Comparison of ENCODE assay signal across 14 mouse cellular contexts in genomic region chr10:14016287-14016970, GRCm38 (mm10). TPM values are rescaled to one million over a fixed set of nuclear protein-coding genes. Genes with fewer than 3 reads are reported as not detected.
DNase-seq lines count a peak whose midpoint lies in the region; ATAC-seq and TF ChIP-seq lines count a peak whose summit lies in the region.
"Had no signal": no experiment of that assay in that cellular context is flagged by ENCODE, and none has a peak within 500 bp of the region (broad histone marks: within the 10 kb centered on the region; RNA-seq: fewer than 3 reads in every experiment).

No protein-coding gene starts in this region.

- 54% methylated on average over 13 of the region's 13 CpGs for WGBS in heart, embryonic 15.5 days
- 46% methylated on average over 13 of the region's 13 CpGs for WGBS in olfactory bulb, adult 2 months

- DNase-seq in heart, postnatal 14 days: no peak
- DNase-seq in CD4-positive helper T cell, adult 2 months (ENCODE audit: low read depth, low spot score): peak; percentile 72
- peak; percentile 85 for DNase-seq in ES-CJ7 (ENCODE audit: low read depth, low spot score)
- DNase-seq in lung, postnatal 4 days: no peak
- DNase-seq in c-Kit-positive CD71-positive TER-119-positive erythroid progenitor cells, embryonic 14.5 days (ENCODE audit: low spot score): no peak
- DNase-seq: cerebellum, postnatal 25 days; gastrocnemius, postnatal 36 days; lung, adult 18-20 months had no signal

- H3K4me3 ChIP-seq in heart, embryonic 15.5 days: no peak overlapping the region
- H3K4me3 ChIP-seq in olfactory bulb, adult 2 months (ENCODE audit: insufficient read depth, low read depth, low read length): no peak overlapping the region
- H3K4me3 ChIP-seq: embryonic facial prominence, embryonic 15.5 days; forebrain, embryonic 15.5 days; megakaryocyte, embryonic 14.5 days had no signal

- H3K36me3 ChIP-seq in heart, embryonic 15.5 days: no peaks in the 10 kb centered on the region
- H3K36me3 ChIP-seq: embryonic facial prominence, embryonic 15.5 days; forebrain, embryonic 15.5 days had no signal

- H3K4me1 ChIP-seq in heart, embryonic 15.5 days (replicated peaks): peaks cover 34% of the 10 kb centered on the region
- peaks cover 7% of the 10 kb centered on the region for H3K4me1 ChIP-seq in olfactory bulb, adult 2 months (ENCODE audit: control insufficient read depth, insufficient read depth, low read length)

- TF ChIP-seq POLR2A in olfactory bulb, adult 2 months (IDR thresholded peaks at IDR 0.05; ENCODE audit: insufficient read depth, low read depth, low read length): no peak

- H3K4me2 ChIP-seq in heart, embryonic 15.5 days: no peak overlapping the region
- H3K4me2 ChIP-seq: embryonic facial prominence, embryonic 15.5 days; forebrain, embryonic 15.5 days had no signal

- H3K27ac ChIP-seq in heart, embryonic 15.5 days: peak overlapping the region; percentile 37
- H3K27ac ChIP-seq in olfactory bulb, adult 2 months (ENCODE audit: insufficient read depth, low read depth, low read length): 0 out of 2 replicates have a peak overlapping the region, but pooled peaks have one; percentile 4
- H3K27ac ChIP-seq: embryonic facial prominence, embryonic 15.5 days; forebrain, embryonic 15.5 days had no signal

- ATAC-seq in heart, embryonic 15.5 days (replicated peaks; ENCODE audit: insufficient number of reproducible peaks, insufficient read depth, low FRiP score, low read depth): no peak
- ATAC-seq in megakaryocyte, adult 5-6 weeks (ENCODE audit: poor library complexity, severe bottlenecking): no peak
- ATAC-seq: forebrain, embryonic 15.5 days had no signal

- H3K9ac ChIP-seq in heart, embryonic 15.5 days: no peak overlapping the region
- H3K9ac ChIP-seq: embryonic facial prominence, embryonic 15.5 days; forebrain, embryonic 15.5 days had no signal

- H3K27me3 ChIP-seq in heart, embryonic 15.5 days: no peaks in the 10 kb centered on the region
- H3K27me3 ChIP-seq: embryonic facial prominence, embryonic 15.5 days; forebrain, embryonic 15.5 days; megakaryocyte, embryonic 14.5 days had no signal

- H3K9me3 ChIP-seq in heart, embryonic 15.5 days (replicated peaks): no peaks in the 10 kb centered on the region
- H3K9me3 ChIP-seq: embryonic facial prominence, embryonic 15.5 days; forebrain, embryonic 15.5 days; megakaryocyte, embryonic 14.5 days had no signal

- intact Hi-C loops in heart, postnatal 14 days (cut with DNase I): no loop called here

- TF ChIP-seq CTCF in olfactory bulb, adult 2 months (IDR thresholded peaks at IDR 0.05; ENCODE audit: insufficient read depth, low read depth, low read length): no peak

RNA-seq across cellular contexts. Expression of gene Hivep2, which starts 50.6 kb away (rescaled TPM):
- 4.8 and 5.4 TPM in 2 replicates for polyA plus RNA-seq in heart, embryonic 15.5 days (2015; fragmentation: Nextera tagmentation; extraction: Ambion mirVana)
- total RNA-seq in heart, postnatal 14 days (2021): 10 to 100 TPM; 28.1 to 28.8 TPM
- 134 and 206 TPM in 2 replicates for polyA plus RNA-seq in olfactory bulb, adult 2 months (2012; ENCODE audit: insufficient read depth, insufficient read length, low replicate concordance, missing spikeins)
- total RNA-seq in megakaryocyte, adult 5-6 weeks (2015): 3.4 and 5.2 TPM in 2 replicates
- total RNA-seq in megakaryocyte, adult 5-6 weeks (2017): 1.7 and 2.0 TPM in 2 replicates

Comparison
In these comparisons a context has a peak if more than half of its experiments do, and no peak if none do; other contexts are left out.
1. DNase-seq: peak in CD4-positive helper T cell, adult 2 months (single experiment) and ES-CJ7 (single experiment); none in heart, postnatal 14 days (0 of 2), lung, postnatal 4 days (0 of 2) and c-Kit-positive CD71-positive TER-119-positive erythroid progenitor cells, embryonic 14.5 days (single experiment).
2. RNA of gene Hivep2, which starts 50.6 kb away (total RNA-seq): 28.1 to 28.8 TPM in heart, postnatal 14 days; 1.7 to 5.2 TPM in megakaryocyte, adult 5-6 weeks; every median in the first group is over 4 times any median in the second.